Comparison of ENCODE assay signal across 24 mouse cellular contexts in the genomic region with DNA sequence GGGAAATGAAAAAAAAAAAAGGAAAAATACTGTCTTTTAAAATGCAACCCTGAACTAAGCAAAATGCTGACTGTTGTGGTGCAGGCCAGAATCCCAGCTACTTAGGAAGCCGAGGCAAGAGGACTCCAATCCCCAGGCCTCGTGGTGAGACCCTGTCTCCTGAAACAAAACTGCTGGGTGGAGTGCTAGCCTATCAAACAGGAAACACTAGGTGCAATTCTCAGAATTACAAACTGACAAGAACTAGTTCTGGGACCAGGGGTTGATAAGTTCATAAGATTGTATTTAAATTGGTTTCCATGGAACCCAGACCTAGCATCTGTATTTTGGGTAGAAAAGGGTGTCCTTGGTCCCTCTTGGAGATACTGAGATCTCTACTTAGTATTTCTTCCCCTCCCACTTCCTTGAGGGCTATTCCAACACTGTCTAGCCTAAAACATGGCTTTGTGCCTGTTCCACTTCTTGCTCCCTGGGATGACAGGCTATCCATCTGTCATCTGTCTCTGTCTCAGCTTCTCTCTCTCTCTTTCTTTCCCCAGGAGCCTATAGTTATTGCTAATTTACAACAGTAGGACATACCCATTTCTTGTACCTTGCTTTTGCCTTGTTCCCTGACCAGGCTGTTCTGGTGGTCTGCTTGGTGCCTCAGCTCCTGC. TPM values are rescaled to one million over a fixed set of nuclear protein-coding genes. Genes with fewer than 3 reads are reported as not detected.
A peak's percentile ranks its signal among the peaks of the same experiment; 100 is the strongest.
DNase-seq lines count a peak whose midpoint lies in the region; ATAC-seq lines count a peak whose summit lies in the region.
"Had no signal": no experiment of that assay in that cellular context is flagged by ENCODE, and none has a peak within 500 bp of the region (broad histone marks: within the 10 kb centered on the region; RNA-seq: fewer than 3 reads in every experiment).

No protein-coding gene starts in this region.

- 20% methylated on average over 2 of the region's 2 CpGs for WGBS in liver, embryonic 12.5 days (ENCODE audit: insufficient replicate concordance)
- WGBS in heart, embryonic 11.5 days (ENCODE audit: insufficient replicate concordance), result 72% methylated on average over 2 of the region's 2 CpGs
- 73% methylated on average over 2 of the region's 2 CpGs for WGBS in limb, embryonic 10.5 days

- no peak overlapping the region for H3K4me3 ChIP-seq in liver, embryonic 12.5 days
- no peak overlapping the region for H3K4me3 ChIP-seq in heart, embryonic 11.5 days (ENCODE audit: low read depth, low read length)
- H3K4me3 ChIP-seq in limb, embryonic 10.5 days, result no peak overlapping the region
- H3K4me3 ChIP-seq: kidney, embryonic 15.5 days; limb, embryonic 13.5 days; midbrain, embryonic 10.5 days had no signal

- H3K4me2 ChIP-seq in liver, embryonic 12.5 days, result no peak overlapping the region
- no peak overlapping the region for H3K4me2 ChIP-seq in heart, embryonic 11.5 days
- H3K4me2 ChIP-seq: kidney, embryonic 15.5 days; limb, embryonic 13.5 days had no signal

- peak; percentile 64 for DNase-seq in 416B (ENCODE audit: low read depth)
- peak; percentile 87 for DNase-seq in brain, adult 2 months (ENCODE audit: low read depth, low spot score)
- peak; percentile 62 to 63 for DNase-seq in cerebellum, postnatal 10 days
- DNase-seq in frontal cortex, postnatal 14 days (ENCODE audit: low spot score in 2 of 2), result no peak
- DNase-seq in heart, postnatal 36 days, result no peak
- no peak for DNase-seq in limb, embryonic 10.5 days (ENCODE audit: low spot score)
- DNase-seq: adrenal gland, postnatal 10 days; B cell, adult 2 months; embryo, embryonic 11 days; gastrocnemius, postnatal 14 days; heart, adult 18-20 months; kidney, postnatal 4 days; lung, adult 2 months; right cerebral cortex, postnatal 14 days; spleen, adult 18-20 months; thymus, adult 2 months had no signal

- ATAC-seq in liver, embryonic 12.5 days, result peak; percentile 76
- ATAC-seq in heart, embryonic 11.5 days (replicated peaks; ENCODE audit: insufficient number of reproducible peaks, low FRiP score, low TSS enrichment), result no peak
- ATAC-seq: activated CD4-positive, CD25-positive, alpha-beta regulatory T cell, adult 4 months; hindbrain, embryonic 16.5 days; intestine, postnatal 0 days had no signal

- no peaks in the 10 kb centered on the region for H3K27me3 ChIP-seq in liver, embryonic 12.5 days (replicated peaks)
- H3K27me3 ChIP-seq in heart, embryonic 11.5 days (ENCODE audit: control insufficient read depth, insufficient read depth, low read length), result no peaks in the 10 kb centered on the region
- no peaks in the 10 kb centered on the region for H3K27me3 ChIP-seq in limb, embryonic 10.5 days (ENCODE audit: low read depth, poor library complexity, severe bottlenecking)
- H3K27me3 ChIP-seq: kidney, embryonic 15.5 days; limb, embryonic 13.5 days had no signal

- H3K9ac ChIP-seq in liver, embryonic 12.5 days, result no peak overlapping the region
- no peak overlapping the region for H3K9ac ChIP-seq in heart, embryonic 11.5 days (ENCODE audit: low read depth, low read length)
- H3K9ac ChIP-seq: kidney, embryonic 15.5 days; limb, embryonic 13.5 days had no signal

- no peaks in the 10 kb centered on the region for H3K36me3 ChIP-seq in liver, embryonic 12.5 days
- H3K36me3 ChIP-seq in heart, embryonic 11.5 days (ENCODE audit: control insufficient read depth, insufficient read depth, low read length), result no peaks in the 10 kb centered on the region
- no peaks in the 10 kb centered on the region for H3K36me3 ChIP-seq in limb, embryonic 10.5 days
- H3K36me3 ChIP-seq: kidney, embryonic 15.5 days; limb, embryonic 13.5 days; midbrain, embryonic 10.5 days had no signal

- 0 out of 2 replicates have a peak overlapping the region, but pooled peaks have one; percentile 7 for H3K27ac ChIP-seq in liver, embryonic 12.5 days
- no peak overlapping the region for H3K27ac ChIP-seq in heart, embryonic 11.5 days (ENCODE audit: low read depth, low read length)
- no peak overlapping the region for H3K27ac ChIP-seq in limb, embryonic 10.5 days
- H3K27ac ChIP-seq: kidney, embryonic 15.5 days; limb, embryonic 13.5 days; midbrain, embryonic 10.5 days had no signal

- H3K4me1 ChIP-seq in liver, embryonic 12.5 days, result no peaks in the 10 kb centered on the region
- H3K4me1 ChIP-seq in heart, embryonic 11.5 days (ENCODE audit: control insufficient read depth, insufficient read depth, low read length), result no peaks in the 10 kb centered on the region
- H3K4me1 ChIP-seq in limb, embryonic 10.5 days, result no peaks in the 10 kb centered on the region
- H3K4me1 ChIP-seq: kidney, embryonic 15.5 days; limb, embryonic 13.5 days; midbrain, embryonic 10.5 days had no signal

- no peaks in the 10 kb centered on the region for H3K9me3 ChIP-seq in liver, embryonic 12.5 days (replicated peaks)
- H3K9me3 ChIP-seq in heart, embryonic 11.5 days (replicated peaks; ENCODE audit: control insufficient read depth, low read length), result no peaks in the 10 kb centered on the region
- H3K9me3 ChIP-seq in limb, embryonic 10.5 days (replicated peaks), result no peaks in the 10 kb centered on the region
- H3K9me3 ChIP-seq: kidney, embryonic 15.5 days had no signal

- intact Hi-C loops in heart, postnatal 36 days (cut with DNase I), result no loop called here

RNA-seq across cellular contexts. Expression of a gene that starts 24.5 kb away (rescaled TPM):
- polyA plus RNA-seq in liver, embryonic 12.5 days (2016; fragmentation: Nextera tagmentation; extraction: Ambion mirVana), result 22.0 and 24.0 TPM in 2 replicates
- polyA plus RNA-seq in heart, embryonic 11.5 days (2014; fragmentation: Nextera tagmentation; extraction: Ambion mirVana), result 34.6 and 38.2 TPM in 2 replicates
- total RNA-seq in heart, postnatal 36 days (2021), result 1 to 10 TPM; 6.7 to 7.5 TPM
- 47.5 and 48.8 TPM in 2 replicates for polyA plus RNA-seq in limb, embryonic 10.5 days (2016; fragmentation: Nextera tagmentation; extraction: Ambion mirVana)

Comparison
In these comparisons a context has a peak if more than half of its experiments do, and no peak if none do; other contexts are left out.
1. DNase-seq: peak in 416B (single experiment), brain, adult 2 months (single experiment) and cerebellum, postnatal 10 days (2 of 2); none in frontal cortex, postnatal 14 days (0 of 2), heart, postnatal 36 days (0 of 2) and limb, embryonic 10.5 days (single experiment).